Mouse (Mus musculus) liver, embryonic 14.5 days (tissue): ENCODE results near the gene Auts2. TPM values are rescaled to one million over a fixed set of nuclear protein-coding genes. Genes with fewer than 3 reads are reported as not detected.

ENCODE experiments used
- ATAC-seq: fragments of 200-750 bp; cut with Nextera tagmentation; 2 replicates; pipeline ENCODE4 v1.8.0; 2017; ENCODE audit warnings: moderate number of reproducible peaks, mild to moderate bottlenecking, moderate library complexity; ENCODE audit not compliant: insufficient read depth
- DNase-seq, 3 experiments: peaks; one replicate each; pipeline ENCODE4 v3.0.0-alpha.2; 2012 to 2013; ENCODE audit warnings: low read depth in 3 of 3, low spot score in 3 of 3
- H3K27ac ChIP-seq: fragments of 300-500 bp; sonication (generic); 2 replicates; pipeline ENCODE4 v1.5.1; 2014; ENCODE audit warnings: moderate library complexity, mild to moderate bottlenecking, control low read depth, inconsistent platforms
- H3K27me3 ChIP-seq: fragments of 300-500 bp; sonication (generic); 2 replicates; pipeline ENCODE4 v1.6.1; 2014; ENCODE audit warnings: mild to moderate bottlenecking, low read length, moderate library complexity; ENCODE audit not compliant: control insufficient read depth, insufficient read depth
- H3K36me3 ChIP-seq: fragments of 300-500 bp; sonication (generic); replicated peaks from 2 replicates; pipeline ENCODE4 v1.6.1; 2014; ENCODE audit warnings: low read depth; ENCODE audit not compliant: control insufficient read depth, insufficient read depth
- H3K4me1 ChIP-seq, 2 experiments: fragments of 200-500 bp in 1 of 2; fragments of 300-500 bp in 1 of 2; sonication (generic) in 1 of 2; replicated peaks; 2 replicates each; pipeline ENCODE4 v1.6.1; 2012 to 2014; ENCODE audit warnings: antibody characterized with exemption in 1 of 2, inconsistent platforms in 1 of 2, low read length in 1 of 2; ENCODE audit not compliant: control insufficient read depth in 2 of 2, insufficient read depth in 2 of 2
- H3K4me2 ChIP-seq: fragments of 300-500 bp; sonication (generic); 2 replicates; pipeline ENCODE4 v1.6.1; 2014; ENCODE audit warnings: low read depth, mild to moderate bottlenecking, control low read depth, moderate library complexity
- H3K4me3 ChIP-seq, 2 experiments: fragments of 200-500 bp in 1 of 2; fragments of 300-500 bp in 1 of 2; sonication (generic) in 1 of 2; 2 replicates each; pipeline ENCODE4 v1.5.1; 2012 to 2014; ENCODE audit warnings: low read depth in 2 of 2, low read length in 2 of 2, mild to moderate bottlenecking in 2 of 2, control low read depth in 1 of 2, inconsistent platforms in 1 of 2, moderate library complexity in 1 of 2; ENCODE audit not compliant: insufficient read depth in 1 of 2
- H3K9ac ChIP-seq: fragments of 300-500 bp; sonication (generic); replicated peaks from 2 replicates; pipeline ENCODE4 v1.6.1; 2014; ENCODE audit warnings: mild to moderate bottlenecking, control low read depth, moderate library complexity
- H3K9me3 ChIP-seq: fragments of 300-500 bp; sonication (generic); 2 replicates; pipeline ENCODE4 v1.6.1; 2016; ENCODE audit warnings: low read length, mixed read lengths; ENCODE audit not compliant: control insufficient read depth
- CTCF ChIP-seq: IDR thresholded peaks from 2 replicates; pipeline ENCODE4 v1.5.1; 2016; ENCODE audit warnings: antibody characterized with exemption, low read depth, control low read depth
- EP300 ChIP-seq: IDR thresholded peaks from 2 replicates; pipeline ENCODE4 v1.6.1; 2016; ENCODE audit warnings: antibody characterized with exemption, low read depth
- WGBS: fragments of 180-500 bp; shearing (Covaris S2); extraction: QIAGEN DNeasy Blood & Tissue Kit; methylation state at CpG from one replicate; pipeline ENCODE4 v1.1.7; 2014; ENCODE audit not compliant: insufficient replicate concordance; 5-methylcytosine and 5-hydroxymethylcytosine counted together
- polyA plus RNA-seq, 2 experiments: library from polyadenylated mRNA; depleted of rRNA in 1 of 2; stranded (reverse) in 1 of 2; unstranded in 1 of 2; fragments of >200 nt; fragmentation: Nextera tagmentation in 1 of 2; extraction: Ambion mirVana in 1 of 2; gene quantifications; 2 replicates each; pipeline versions ENCODE4 v1.2.1 to v1.2.3; 2012 to 2014

The Auts2 gene
- polyA plus RNA-seq, 2 experiments = 0.77 to 1.6 TPM

- Histone ChIP-seq H3K27me3 (no peaks in the 10 kb centered on the region), H3K4me2 (no peak overlapping the region), H3K4me3 (no peak overlapping the region), H3K9ac (no peak overlapping the region), H3K27ac (no peak overlapping the region), H3K9me3 (no peaks in the 10 kb centered on the region), H3K4me1 (no peaks in the 10 kb centered on the region; a peak in 1 of 4 replicates), H3K36me3 (no peaks in the 10 kb centered on the region)
- WGBS = 76% methylated on average over 5 of the region's 5 CpGs
- ATAC-seq (no peak), DNase-seq (no peak)
- no peak for TF ChIP-seq EP300
- no peak for TF ChIP-seq CTCF
Measured at GRCm38 (mm10) chr5:131586332-131586700, 956.8 kb downstream of the Auts2 start.

GRCm38 (mm10) chr5:131585684-131586331, 957.3 kb downstream of the Auts2 start:
- Histone ChIP-seq H3K4me1 (no peaks in the 10 kb centered on the region; a peak in 1 of 4 replicates), H3K27me3 (no peaks in the 10 kb centered on the region), H3K9me3 (no peaks in the 10 kb centered on the region), H3K4me3 (no peak overlapping the region), H3K36me3 (no peaks in the 10 kb centered on the region), H3K27ac (no peak overlapping the region), H3K9ac (no peak overlapping the region), H3K4me2 (no peak overlapping the region)
- ATAC-seq (no peak), DNase-seq (no peak)
- TF ChIP-seq EP300 (no peak), CTCF (no peak)
- 63% methylated on average over 26 of the region's 26 CpGs for whole genome bisulfite sequencing

- Histone ChIP-seq H3K27ac (no peak overlapping the region), H3K4me2 (no peak overlapping the region), H3K9me3 (no peaks in the 10 kb centered on the region), H3K4me3 (no peak overlapping the region), H3K27me3 (no peaks in the 10 kb centered on the region), H3K9ac (no peak overlapping the region), H3K36me3 (no peaks in the 10 kb centered on the region), H3K4me1 (no peaks in the 10 kb centered on the region)
- ATAC-seq = no peak
- 31% methylated on average over 12 of the region's 12 CpGs for WGBS
- TF ChIP-seq CTCF = no peak
- no peak for TF ChIP-seq EP300
- no peak for DNase-seq
Measured at GRCm38 (mm10) chr5:131584260-131585135, 958.6 kb downstream of the Auts2 start.

- ATAC-seq (no peak), DNase-seq (no peak)
- Histone ChIP-seq H3K27ac (no peak overlapping the region), H3K36me3 (no peaks in the 10 kb centered on the region), H3K27me3 (no peaks in the 10 kb centered on the region), H3K4me2 (no peak overlapping the region), H3K9ac (no peak overlapping the region), H3K4me1 (no peaks in the 10 kb centered on the region), H3K4me3 (no peak overlapping the region), H3K9me3 (no peaks in the 10 kb centered on the region)
- no peak for TF ChIP-seq CTCF
- no peak for TF ChIP-seq EP300
- WGBS = 71% methylated on average over 23 of the region's 23 CpGs
Measured at GRCm38 (mm10) chr5:131581110-131582050, 961.8 kb downstream of the Auts2 start.
